Mouse (Mus musculus) lung, embryonic 16.5 days (tissue): Measurements from ENCODE around the gene Myo19. TPM values are rescaled to one million over a fixed set of nuclear protein-coding genes. Genes with fewer than 3 reads are reported as not detected.
"Not testable (repeated sequence)": the region's sequence is repeated elsewhere in the genome, so short reads cannot be mapped to it uniquely, and the experiment has no call there.

ENCODE experiments used
- ATAC-seq: fragments of 200-750 bp; cut with Nextera tagmentation; 2 replicates; pipeline ENCODE4 v1.8.0; 2017; ENCODE audit warnings: low read depth, mild to moderate bottlenecking, moderate library complexity
- H3K27ac ChIP-seq: fragments of 300-500 bp; sonication (generic); 2 replicates; pipeline ENCODE4 v1.5.1; 2014; ENCODE audit warnings: mild to moderate bottlenecking, control low read depth, low read length
- H3K27me3 ChIP-seq: fragments of 300-500 bp; sonication (generic); 2 replicates; pipeline ENCODE4 v1.6.1; 2014; ENCODE audit warnings: low read depth, low read length, mixed read lengths; ENCODE audit not compliant: control insufficient read depth, insufficient read depth
- H3K36me3 ChIP-seq: fragments of 300-500 bp; sonication (generic); 2 replicates; pipeline ENCODE4 v1.6.1; 2014; ENCODE audit warnings: low read length; ENCODE audit not compliant: control insufficient read depth, insufficient read depth
- H3K4me1 ChIP-seq: fragments of 300-500 bp; sonication (generic); replicated peaks from 2 replicates; pipeline ENCODE4 v1.6.1; 2014; ENCODE audit warnings: low read length, mixed read lengths; ENCODE audit not compliant: control insufficient read depth, insufficient read depth
- H3K4me2 ChIP-seq: fragments of 300-500 bp; sonication (generic); 2 replicates; pipeline ENCODE4 v1.6.1; 2014; ENCODE audit warnings: low read depth, low read length, control low read depth
- H3K4me3 ChIP-seq: fragments of 300-500 bp; sonication (generic); 2 replicates; pipeline ENCODE4 v1.5.1; 2014; ENCODE audit warnings: mild to moderate bottlenecking, low read length, control low read depth
- H3K9ac ChIP-seq: fragments of 300-500 bp; sonication (generic); 2 replicates; pipeline ENCODE4 v1.6.1; 2014; ENCODE audit warnings: low read length, control low read depth
- H3K9me3 ChIP-seq: fragments of 300-500 bp; sonication (generic); 2 replicates; pipeline ENCODE4 v1.6.1; 2016; ENCODE audit warnings: low read length; ENCODE audit not compliant: control insufficient read depth
- WGBS: fragments of 180-500 bp; shearing (Covaris S2); extraction: QIAGEN DNeasy Blood & Tissue Kit; methylation state at CpG from one replicate; pipeline ENCODE4 v1.1.7; 2014; 5-methylcytosine and 5-hydroxymethylcytosine counted together
- polyA plus RNA-seq: library from polyadenylated mRNA; unstranded; fragments of >200 nt; fragmentation: Nextera tagmentation; extraction: Ambion mirVana; gene quantifications from 2 replicates; pipeline ENCODE4 v1.2.1, GENCODE M21; 2015

Gene Myo19
- polyA plus RNA-seq, 1 experiment from 2014 or later = 8.4 TPM

DNA sequence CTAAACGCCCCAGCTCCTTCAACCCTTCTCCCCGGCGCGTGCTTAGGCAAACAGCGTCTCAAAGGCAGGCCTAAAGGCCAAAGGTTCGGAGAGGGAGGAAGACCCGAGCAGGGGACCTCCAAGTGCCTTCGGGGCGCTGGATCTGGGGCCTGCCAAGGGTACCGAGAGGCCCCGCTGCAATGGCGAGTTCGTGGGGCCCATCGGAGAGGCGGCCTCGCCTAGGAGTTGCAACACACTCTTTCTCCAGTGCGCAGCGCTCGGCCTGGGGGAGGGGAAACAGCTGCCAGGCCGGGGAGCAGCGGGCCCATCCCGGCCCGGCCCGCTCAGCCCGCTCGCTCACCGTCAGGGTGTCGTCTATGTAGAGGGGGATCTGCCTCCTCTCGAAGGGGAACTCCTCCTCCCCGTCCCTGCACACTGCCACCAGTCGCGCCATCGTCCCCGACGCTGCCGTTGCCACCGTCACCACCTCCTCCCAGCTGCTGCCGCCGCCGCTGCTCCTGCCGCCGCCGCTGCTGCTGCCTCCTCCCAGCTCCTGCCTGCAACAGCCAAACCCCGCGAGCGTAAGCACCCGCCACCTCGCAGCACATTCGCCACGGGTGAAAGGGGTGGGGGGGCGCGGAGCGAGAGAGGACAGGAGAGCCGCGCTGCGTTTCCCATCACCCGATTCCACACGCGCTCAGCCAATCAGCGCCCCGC lies 10.3 kb upstream of the Myo19 start:
- Histone ChIP-seq H3K4me2 (peak overlapping the region; percentile 76), H3K4me3 (peak overlapping the region; percentile 96), H3K4me1 (peaks cover 6% of the 10 kb centered on the region), H3K27ac (peak overlapping the region; percentile 92), H3K9ac (peak overlapping the region; percentile 97), H3K36me3 (no peaks in the 10 kb centered on the region; the same call in 1 of the 2 replicates), H3K27me3 (no peaks in the 10 kb centered on the region), H3K9me3 (no peaks in the 10 kb centered on the region)
- WGBS = under 1% methylated on average over 43 of the region's 61 CpGs
- ATAC-seq = peak; percentile 86

GRCm38 (mm10) chr11:84870337-84871043 lies 9.5 kb upstream of the Myo19 start, which contains the start of gene Ggnbp2:
Ggnbp2 (minus strand) TSS chr11:84870817.
- Histone ChIP-seq H3K9me3 (no peaks in the 10 kb centered on the region), H3K27me3 (no peaks in the 10 kb centered on the region), H3K4me1 (peaks cover 6% of the 10 kb centered on the region), H3K27ac (peak within 1 kb of the TSS; percentile 99), H3K9ac (peak within 1 kb of the TSS; percentile 97), H3K36me3 (no peaks in the 10 kb centered on the region; the same call in 1 of the 2 replicates), H3K4me2 (peak within 1 kb of the TSS; percentile 76), H3K4me3 (peak within 1 kb of the TSS; percentile 96)
- under 1% methylated on average over 50 of the region's 62 CpGs for WGBS
- peak; percentile 92 for ATAC-seq

- H3K4me2 ChIP-seq = peak overlapping the region; percentile 62
- WGBS = 0% methylated on average over 10 of the region's 10 CpGs
- peak; percentile 35; the same call in 1 of the 2 replicates for ATAC-seq
- peak overlapping the region; percentile 99 for H3K27ac ChIP-seq
- peak overlapping the region; percentile 96 for H3K4me3 ChIP-seq
- H3K27me3 ChIP-seq = no peaks in the 10 kb centered on the region
- H3K4me1 ChIP-seq = peaks cover 6% of the 10 kb centered on the region
- H3K36me3 ChIP-seq = no peaks in the 10 kb centered on the region; the same call in 1 of the 2 replicates
- no peaks in the 10 kb centered on the region for H3K9me3 ChIP-seq
- peak overlapping the region; percentile 79 for H3K9ac ChIP-seq
These were observed 8.9 kb upstream of the Myo19 start for GRCm38 (mm10) chr11:84871046-84871445.

DNA sequence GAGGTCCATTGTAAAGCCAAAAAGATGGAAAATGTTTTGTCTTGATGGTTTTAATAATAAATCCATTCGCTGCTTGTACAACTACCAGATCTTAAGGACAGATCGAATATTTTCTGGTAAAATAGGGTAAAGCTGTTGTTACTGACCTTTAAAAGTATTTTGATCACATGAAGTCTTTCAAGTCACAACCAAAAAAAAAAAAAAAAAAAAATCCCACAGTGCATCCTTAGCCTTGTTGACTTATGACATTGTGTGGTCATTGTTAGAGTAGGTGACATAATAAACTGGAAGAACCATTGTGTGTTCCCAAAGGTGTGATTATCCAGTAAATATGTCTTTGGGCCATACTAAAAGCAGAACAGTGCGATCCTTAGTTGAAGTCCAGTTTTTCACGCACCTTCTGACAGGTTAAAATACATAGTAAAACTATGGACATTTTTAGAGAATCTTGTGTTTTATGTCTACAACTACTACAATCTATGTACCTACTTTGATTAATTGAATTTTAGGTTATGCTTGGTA lies 8.3 kb upstream of the Myo19 start:
- Histone ChIP-seq H3K4me1 (peaks cover 6% of the 10 kb centered on the region), H3K4me2 (peak overlapping the region; percentile 62), H3K27ac (peak overlapping the region; percentile 99), H3K27me3 (no peaks in the 10 kb centered on the region), H3K4me3 (peak overlapping the region; percentile 96), H3K9ac (peak overlapping the region; percentile 79), H3K36me3 (no peaks in the 10 kb centered on the region; the same call in 1 of the 2 replicates), H3K9me3 (no peaks in the 10 kb centered on the region)
- 74% methylated on average over 4 of the region's 4 CpGs for WGBS
- ATAC-seq = no peak

- H3K27ac ChIP-seq = no peak overlapping the region
- no peak overlapping the region for H3K4me3 ChIP-seq
- ATAC-seq = no peak
- 73% methylated on average over 1 of the region's 1 CpGs for whole genome bisulfite sequencing
- H3K4me2 ChIP-seq = no peak overlapping the region
- H3K27me3 ChIP-seq = no peaks in the 10 kb centered on the region
- peaks cover 5% of the 10 kb centered on the region; the same call in 1 of the 2 replicates for H3K36me3 ChIP-seq
- 0 out of 2 replicates have a peak, but pooled peaks cover 2% of the 10 kb centered on the region for H3K4me1 ChIP-seq
- H3K9me3 ChIP-seq = no peaks in the 10 kb centered on the region
- H3K9ac ChIP-seq = no peak overlapping the region
These were observed 6.7 kb upstream of the Myo19 start for GRCm38 (mm10) chr11:84873042-84873833.

DNA sequence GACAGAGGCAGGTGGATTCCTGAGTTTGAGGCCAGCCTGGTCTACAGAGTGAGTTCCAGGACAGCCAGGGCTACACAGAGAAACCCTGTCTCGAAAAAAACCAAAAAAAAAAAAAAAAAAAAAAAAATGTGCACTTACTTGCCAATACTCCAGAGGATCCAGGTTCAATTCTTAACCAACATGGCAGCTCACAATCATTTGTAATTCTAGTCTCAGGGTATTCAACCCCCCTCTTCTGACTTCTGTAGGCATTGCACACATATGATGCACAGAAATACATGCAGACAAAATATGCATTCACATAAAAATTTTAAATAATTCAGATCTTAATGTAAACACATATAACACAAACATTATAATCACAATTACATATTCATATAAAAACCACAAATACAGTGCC lies 3.9 kb upstream of the Myo19 start:
- not testable (repeated sequence) for H3K4me2 ChIP-seq, H3K4me1 ChIP-seq, H3K9ac ChIP-seq, H3K4me3 ChIP-seq, H3K27ac ChIP-seq, ATAC-seq, H3K36me3 ChIP-seq, H3K27me3 ChIP-seq, H3K9me3 ChIP-seq
- WGBS = no CpG with 5 or more reads among the region's 1 CpGs

- Histone ChIP-seq H3K4me1 (peaks cover 13% of the 10 kb centered on the region), H3K4me2 (peak overlapping the region; percentile 96), H3K9me3 (no peaks in the 10 kb centered on the region), H3K9ac (peak overlapping the region; percentile 89), H3K36me3 (peaks cover 11% of the 10 kb centered on the region), H3K27ac (peak overlapping the region; percentile 97), H3K27me3 (no peaks in the 10 kb centered on the region), H3K4me3 (peak overlapping the region; percentile 95)
- ATAC-seq = no peak
- WGBS = 17% methylated on average over 7 of the region's 7 CpGs
These were observed 759 bp upstream of the Myo19 start for GRCm38 (mm10) chr11:84879007-84879771.

- peaks cover 11% of the 10 kb centered on the region for H3K36me3 ChIP-seq
- H3K4me3 ChIP-seq = peak overlapping the region; percentile 95
- H3K9ac ChIP-seq = peak overlapping the region; percentile 89
- H3K4me1 ChIP-seq = peaks cover 13% of the 10 kb centered on the region
- peak overlapping the region; percentile 97 for H3K27ac ChIP-seq
- no peaks in the 10 kb centered on the region for H3K9me3 ChIP-seq
- ATAC-seq = peak; percentile 72
- no peaks in the 10 kb centered on the region for H3K27me3 ChIP-seq
- under 1% methylated on average over 24 of the region's 24 CpGs for WGBS
- H3K4me2 ChIP-seq = peak overlapping the region; percentile 96
These were observed 565 bp downstream of the Myo19 start for GRCm38 (mm10) chr11:84880465-84880961.
